Mouse (Mus musculus) liver, adult 2 months (tissue): Measurements from ENCODE around the gene Fads1. TPM values are rescaled to one million over a fixed set of nuclear protein-coding genes. Genes with fewer than 3 reads are reported as not detected.

Experiments used
- DNase-seq: peaks from one replicate; pipeline ENCODE4 v3.0.0-alpha.2; 2011; ENCODE audit warnings: low read depth, low spot score; ENCODE audit errors: extremely low read depth
- H3K27ac ChIP-seq: fragments of 200-500 bp; replicated peaks from 2 replicates; pipeline ENCODE4 v1.5.1; 2012; ENCODE audit warnings: low read depth, mild to moderate bottlenecking, control low read depth, inconsistent platforms, low read length; ENCODE audit not compliant: insufficient read depth
- H3K27me3 ChIP-seq: fragments of 200-500 bp; 2 replicates; pipeline ENCODE4 v1.6.1; 2012; ENCODE audit warnings: mild to moderate bottlenecking, moderate library complexity, low read length, inconsistent platforms; ENCODE audit not compliant: control insufficient read depth, insufficient read depth
- H3K36me3 ChIP-seq: fragments of 200-500 bp; 2 replicates; pipeline ENCODE4 v1.6.1; 2012; ENCODE audit warnings: low read length, inconsistent platforms; ENCODE audit not compliant: control insufficient read depth, insufficient read depth
- H3K4me1 ChIP-seq: fragments of 200-500 bp; 2 replicates; pipeline ENCODE4 v1.6.1; 2011; ENCODE audit warnings: low read length; ENCODE audit not compliant: control insufficient read depth, insufficient read depth
- H3K4me3 ChIP-seq: fragments of 200-500 bp; 2 replicates; pipeline ENCODE4 v1.5.1; 2011; ENCODE audit warnings: low read depth, mild to moderate bottlenecking, control low read depth, low read length, moderate library complexity; ENCODE audit not compliant: insufficient read depth
- H3K79me2 ChIP-seq: fragments of 200-500 bp; 2 replicates; pipeline ENCODE4 v1.6.1; 2012; ENCODE audit warnings: inconsistent platforms, mild to moderate bottlenecking, low read length, moderate library complexity; ENCODE audit not compliant: control insufficient read depth, insufficient read depth
- H3K9ac ChIP-seq: fragments of 200-500 bp; 2 replicates; pipeline ENCODE4 v1.6.1; 2012; ENCODE audit warnings: low read depth, mild to moderate bottlenecking, control low read depth, inconsistent platforms, low read length
- CTCF ChIP-seq: fragments of 200-500 bp; IDR thresholded peaks from 2 replicates; pipeline ENCODE4 v1.5.1; 2011; ENCODE audit warnings: low read depth, low read length, control low read depth
- POLR2A ChIP-seq: fragments of 200-500 bp; IDR thresholded peaks from 2 replicates; pipeline ENCODE4 v1.6.1; 2011; ENCODE audit warnings: low read length, control low read depth; ENCODE audit not compliant: insufficient read depth; ENCODE audit errors: extremely low read depth
- WGBS: fragments of 180-500 bp; shearing (Covaris S2); methylation state at CpG from one replicate; pipeline ENCODE4 v1.1.7; 2018; 5-methylcytosine and 5-hydroxymethylcytosine counted together
- polyA plus RNA-seq: library from polyadenylated mRNA; depleted of rRNA; stranded (reverse); fragments of >200 nt; gene quantifications from 2 replicates; pipeline ENCODE4 v1.2.3, GENCODE M21; 2012
- total RNA-seq: library from RNA; depleted of rRNA; stranded (reverse); fragments of >200 nt; gene quantifications from 2 replicates; pipeline ENCODE4 v1.2.3, GENCODE M21; 2014

The Fads1 gene
- total and polyA plus RNA-seq, 2 experiments, result 238 to 352 TPM

GRCm38 (mm10) chr19:10171846-10172245 is 10.8 kb upstream of the Fads1 start:
- Histone ChIP-seq H3K27ac (no peak overlapping the region), H3K4me1 (peaks cover 14% of the 10 kb centered on the region), H3K9ac (no peak overlapping the region), H3K4me3 (no peak overlapping the region), H3K36me3 (no peaks in the 10 kb centered on the region), H3K27me3 (no peaks in the 10 kb centered on the region), H3K79me2 (no peaks in the 10 kb centered on the region)
- no peak for DNase-seq
- TF ChIP-seq POLR2A, result no peak
- TF ChIP-seq CTCF, result no peak

GRCm38 (mm10) chr19:10173116-10173718 is 9.5 kb upstream of the Fads1 start:
- no peaks in the 10 kb centered on the region for H3K27me3 ChIP-seq
- DNase-seq, result no peak
- 74% methylated on average over 5 of the region's 5 CpGs for WGBS
- no peak overlapping the region for H3K4me3 ChIP-seq
- TF ChIP-seq CTCF (no peak), POLR2A (no peak)
- no peaks in the 10 kb centered on the region for H3K79me2 ChIP-seq
- H3K36me3 ChIP-seq, result no peaks in the 10 kb centered on the region
- peaks cover 3% of the 10 kb centered on the region; the same call in 1 of the 2 replicates for H3K4me1 ChIP-seq
- no peak overlapping the region for H3K27ac ChIP-seq
- H3K9ac ChIP-seq, result no peak overlapping the region

DNA sequence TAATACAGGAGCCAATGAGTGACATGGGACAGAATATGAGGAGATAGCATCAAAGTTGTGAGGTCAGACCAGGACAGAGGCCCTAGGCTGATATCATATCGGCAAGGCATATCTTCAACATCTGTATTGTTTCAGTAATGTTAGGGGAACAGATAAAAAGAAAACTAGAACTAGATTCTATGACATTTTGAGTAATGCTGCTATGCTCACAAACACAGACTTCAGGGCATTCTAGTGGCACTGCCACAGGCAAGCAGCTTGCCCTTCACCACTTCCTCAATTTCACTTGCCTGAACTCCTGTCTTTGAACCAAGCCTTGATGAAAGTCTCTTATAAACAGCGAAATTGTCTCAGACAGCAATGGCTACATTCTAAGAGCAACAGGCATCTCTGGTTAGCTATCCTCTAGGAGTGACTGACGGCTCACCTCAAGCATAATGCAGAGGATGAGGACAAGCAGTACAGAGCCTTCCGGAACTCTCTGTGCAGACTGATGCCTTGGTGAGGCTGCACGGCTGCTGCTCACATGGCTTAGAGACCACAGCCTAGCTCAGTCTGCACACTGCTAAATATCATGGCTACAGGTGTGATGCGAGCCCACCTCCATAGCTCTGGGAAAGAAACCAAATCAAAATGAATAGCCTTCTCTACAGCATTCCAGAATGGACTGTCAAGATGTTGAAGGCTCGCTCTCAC is 8.7 kb upstream of the Fads1 start:
- Histone ChIP-seq H3K9ac (no peak overlapping the region), H3K36me3 (no peaks in the 10 kb centered on the region), H3K27me3 (no peaks in the 10 kb centered on the region), H3K4me3 (no peak overlapping the region), H3K27ac (no peak overlapping the region), H3K79me2 (no peaks in the 10 kb centered on the region), H3K4me1 (0 out of 2 replicates have a peak, but pooled peaks cover 2% of the 10 kb centered on the region)
- TF ChIP-seq POLR2A (no peak), CTCF (no peak)
- DNase-seq, result no peak
- WGBS, result 93% methylated on average over 7 of the region's 7 CpGs

- no peak for DNase-seq
- no peak for TF ChIP-seq POLR2A
- no peak for TF ChIP-seq CTCF
- 0 out of 2 replicates have a peak, but pooled peaks cover 2% of the 10 kb centered on the region for H3K4me1 ChIP-seq
- no peaks in the 10 kb centered on the region for H3K27me3 ChIP-seq
- no peak overlapping the region for H3K27ac ChIP-seq
- no peaks in the 10 kb centered on the region for H3K79me2 ChIP-seq
- H3K4me3 ChIP-seq, result no peak overlapping the region
- no peak overlapping the region for H3K9ac ChIP-seq
- no peaks in the 10 kb centered on the region for H3K36me3 ChIP-seq
- 74% methylated on average over 4 of the region's 4 CpGs for WGBS
These were observed 7.7 kb upstream of the Fads1 start for GRCm38 (mm10) chr19:10174956-10175355.

DNA sequence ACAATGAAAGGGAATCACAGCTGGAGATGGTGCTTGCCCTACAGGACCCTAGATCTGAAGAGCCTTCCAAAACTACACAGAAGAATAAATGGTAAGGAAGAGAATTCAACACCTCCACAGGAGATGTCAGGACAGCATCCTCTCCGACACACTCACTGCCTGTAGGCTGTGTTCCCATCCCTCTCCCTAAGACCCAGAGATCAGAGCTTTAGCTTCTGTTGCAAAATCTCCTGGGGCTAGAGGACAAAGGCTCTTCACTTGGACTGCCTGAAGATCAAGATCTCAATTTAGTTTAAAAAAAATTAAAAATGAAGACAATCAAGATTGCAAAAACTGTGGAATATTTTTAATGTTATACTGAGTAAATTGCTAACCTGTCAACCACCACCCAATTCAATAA is 6.2 kb upstream of the Fads1 start:
- no peak for DNase-seq
- H3K4me3 ChIP-seq, result no peak overlapping the region
- 95% methylated on average over 1 of the region's 1 CpGs for WGBS
- H3K27me3 ChIP-seq, result no peaks in the 10 kb centered on the region
- no peak overlapping the region for H3K9ac ChIP-seq
- no peak for TF ChIP-seq CTCF
- no peak for TF ChIP-seq POLR2A
- no peaks in the 10 kb centered on the region for H3K36me3 ChIP-seq
- H3K4me1 ChIP-seq, result 0 out of 2 replicates have a peak, but pooled peaks cover 2% of the 10 kb centered on the region
- 0 out of 2 replicates have a peak, but pooled peaks cover 3% of the 10 kb centered on the region for H3K79me2 ChIP-seq
- H3K27ac ChIP-seq, result no peak overlapping the region

GRCm38 (mm10) chr19:10176941-10177372 is 5.7 kb upstream of the Fads1 start:
- WGBS, result 54% methylated on average over 7 of the region's 7 CpGs
- DNase-seq, result no peak

More at GRCm38 (mm10) chr19:10176941-10177372, 5.7 kb upstream of the Fads1 start:
- TF ChIP-seq POLR2A, result no peak
- TF ChIP-seq CTCF, result no peak
- Histone ChIP-seq H3K4me3 (no peak overlapping the region), H3K27me3 (no peaks in the 10 kb centered on the region), H3K9ac (no peak overlapping the region), H3K27ac (no peak overlapping the region), H3K36me3 (no peaks in the 10 kb centered on the region), H3K4me1 (peaks cover 3% of the 10 kb centered on the region; the same call in 1 of the 2 replicates), H3K79me2 (0 out of 2 replicates have a peak, but pooled peaks cover 3% of the 10 kb centered on the region)
